Mouse (Mus musculus): ENCODE data around the gene D5Ertd579e. TPM values are rescaled to one million over a fixed set of nuclear protein-coding genes. Genes with fewer than 3 reads are reported as not detected.

The D5Ertd579e gene
- polyA plus RNA-seq, 1 experiment from 2014 or later = 25.5 TPM

DNA sequence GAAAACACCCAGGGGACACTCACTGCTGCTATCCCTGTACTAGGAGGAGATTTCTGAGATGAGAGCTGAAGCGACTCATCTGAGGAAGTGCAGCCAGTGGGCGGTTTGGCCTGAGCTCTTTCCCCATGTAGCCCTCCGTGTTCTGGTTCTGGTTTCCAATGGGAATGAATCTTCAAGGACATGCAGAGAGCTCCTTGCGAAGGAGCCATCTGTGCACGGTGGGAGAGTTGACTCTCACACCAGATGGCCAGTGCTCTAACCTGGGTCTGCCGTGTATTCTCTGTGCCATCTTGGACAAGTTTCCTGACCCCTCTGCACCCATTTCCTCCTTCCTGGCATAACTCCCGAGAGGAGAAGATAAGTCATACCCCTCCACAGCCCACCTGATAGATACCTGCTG lies 32.0 kb upstream of the D5Ertd579e start:
- WGBS = 75% methylated on average over 7 of the region's 7 CpGs
- DNase-seq = no peak
- Histone ChIP-seq H3K4me1 (ENCODE audit: insufficient read depth) (no peaks in the 10 kb centered on the region), H3K4me2 (no peak overlapping the region), H3K9ac (no peak overlapping the region), H3K27ac (ENCODE audit: low read depth) (no peak overlapping the region), H3K4me3 (ENCODE audit: low read depth, low read length) (no peak overlapping the region), H3K27me3 (ENCODE audit: insufficient read depth, low read length) (peaks cover 11% of the 10 kb centered on the region; the same call in 1 of the 2 replicates), H3K9me3 (ENCODE audit: low read depth, low read length) (no peaks in the 10 kb centered on the region), H3K36me3 (ENCODE audit: insufficient read depth) (no peaks in the 10 kb centered on the region)
- no peak for TF ChIP-seq CTCF (IDR thresholded peaks at IDR 0.05; ENCODE audit: low read depth)
- ATAC-seq (ENCODE audit: insufficient read depth) = no peak

- H3K9me3 ChIP-seq (ENCODE audit: low read depth, low read length) = no peaks in the 10 kb centered on the region
These were observed 31.3 kb upstream of the D5Ertd579e start for GRCm38 (mm10) chr5:36727136-36727535.

GRCm38 (mm10) chr5:36726387-36726801 lies 30.6 kb upstream of the D5Ertd579e start:
- no peaks in the 10 kb centered on the region for H3K9me3 ChIP-seq (ENCODE audit: low read depth, low read length)
- no peak for ATAC-seq (ENCODE audit: insufficient read depth)
- no peak for TF ChIP-seq CTCF (IDR thresholded peaks at IDR 0.05; ENCODE audit: low read depth)
- no peaks in the 10 kb centered on the region for H3K4me1 ChIP-seq (ENCODE audit: insufficient read depth)
- no peak for DNase-seq
- H3K4me2 ChIP-seq = no peak overlapping the region
- no peak overlapping the region for H3K27ac ChIP-seq (ENCODE audit: low read depth)
- WGBS = 48% methylated on average over 9 of the region's 9 CpGs
- H3K9ac ChIP-seq = no peak overlapping the region
- no peaks in the 10 kb centered on the region for H3K36me3 ChIP-seq (ENCODE audit: insufficient read depth)
- H3K27me3 ChIP-seq (ENCODE audit: insufficient read depth, low read length) = peaks cover 15% of the 10 kb centered on the region
- H3K4me3 ChIP-seq (ENCODE audit: low read depth, low read length) = no peak overlapping the region

More at GRCm38 (mm10) chr5:36727136-36727535, 31.3 kb upstream of the D5Ertd579e start:
- Histone ChIP-seq H3K9ac (no peak overlapping the region), H3K4me3 (ENCODE audit: low read depth, low read length) (no peak overlapping the region), H3K27me3 (ENCODE audit: insufficient read depth, low read length) (peaks cover 11% of the 10 kb centered on the region; the same call in 1 of the 2 replicates), H3K27ac (ENCODE audit: low read depth) (no peak overlapping the region), H3K4me1 (ENCODE audit: insufficient read depth) (no peaks in the 10 kb centered on the region), H3K36me3 (ENCODE audit: insufficient read depth) (no peaks in the 10 kb centered on the region), H3K4me2 (no peak overlapping the region)
- ATAC-seq (ENCODE audit: insufficient read depth) (no peak), DNase-seq (no peak)
- no peak for TF ChIP-seq CTCF (IDR thresholded peaks at IDR 0.05; ENCODE audit: low read depth)
- 54% methylated on average over 2 of the region's 2 CpGs for WGBS

DNA sequence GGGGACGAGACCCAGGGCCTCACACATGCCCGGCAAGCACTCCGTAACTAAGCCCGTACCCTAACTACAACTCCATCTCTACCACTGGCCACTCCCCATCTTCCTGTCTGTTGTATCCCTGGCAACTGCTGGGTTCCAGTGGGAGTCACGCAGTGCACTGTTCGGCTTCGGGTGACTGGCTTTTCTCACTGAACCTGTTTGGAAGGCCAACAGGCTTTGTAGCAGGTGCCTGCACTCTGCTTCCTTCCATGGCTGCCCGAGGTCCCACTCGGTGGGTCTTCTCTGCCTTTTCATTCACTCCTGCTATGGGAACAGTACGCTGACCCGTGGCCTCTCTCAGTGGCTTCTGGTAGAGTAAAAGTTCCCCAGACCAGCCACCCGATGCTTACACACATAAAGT lies 30.0 kb upstream of the D5Ertd579e start:
- H3K27ac ChIP-seq (ENCODE audit: low read depth) = no peak overlapping the region
- H3K9ac ChIP-seq = no peak overlapping the region
- H3K4me2 ChIP-seq = no peak overlapping the region
- 37% methylated on average over 12 of the region's 12 CpGs for WGBS
- H3K4me3 ChIP-seq (ENCODE audit: low read depth, low read length) = no peak overlapping the region
- no peak for ATAC-seq (ENCODE audit: insufficient read depth)
- H3K9me3 ChIP-seq (ENCODE audit: low read depth, low read length) = no peaks in the 10 kb centered on the region
- DNase-seq = no peak
- TF ChIP-seq CTCF (IDR thresholded peaks at IDR 0.05; ENCODE audit: low read depth) = no peak
- no peaks in the 10 kb centered on the region for H3K4me1 ChIP-seq (ENCODE audit: insufficient read depth)
- peaks cover 15% of the 10 kb centered on the region for H3K27me3 ChIP-seq (ENCODE audit: insufficient read depth, low read length)
- no peaks in the 10 kb centered on the region for H3K36me3 ChIP-seq (ENCODE audit: insufficient read depth)

DNA sequence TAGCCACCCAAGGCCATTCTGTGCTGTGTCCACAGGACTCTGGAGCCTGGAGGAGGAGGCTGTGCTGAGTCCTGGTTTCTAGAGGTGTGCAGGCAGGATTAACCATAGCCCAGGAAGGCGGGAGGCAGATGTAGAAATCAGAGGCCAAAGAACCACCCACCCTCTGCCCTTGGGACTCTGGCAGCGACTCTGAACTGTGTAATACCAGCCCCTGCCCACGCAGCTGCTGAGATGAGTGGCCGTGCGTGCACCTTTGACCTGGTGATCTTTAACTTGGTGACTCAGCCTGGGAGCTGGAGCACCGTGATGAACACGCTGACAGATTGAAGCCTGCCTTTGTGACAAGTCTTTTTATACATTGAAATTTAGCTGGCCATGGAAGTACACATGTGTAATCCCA lies 28.4 kb upstream of the D5Ertd579e start:
- no peak overlapping the region for H3K4me3 ChIP-seq (ENCODE audit: low read depth, low read length)
- H3K27me3 ChIP-seq (ENCODE audit: insufficient read depth, low read length) = peaks cover 21% of the 10 kb centered on the region
- no peak overlapping the region for H3K9ac ChIP-seq
- ATAC-seq (ENCODE audit: insufficient read depth) = no peak
- 51% methylated on average over 7 of the region's 7 CpGs for WGBS
- no peak for DNase-seq
- H3K36me3 ChIP-seq (ENCODE audit: insufficient read depth) = no peaks in the 10 kb centered on the region
- no peaks in the 10 kb centered on the region for H3K9me3 ChIP-seq (ENCODE audit: low read depth, low read length)
- no peak overlapping the region for H3K4me2 ChIP-seq
- no peaks in the 10 kb centered on the region for H3K4me1 ChIP-seq (ENCODE audit: insufficient read depth)
- H3K27ac ChIP-seq (ENCODE audit: low read depth) = no peak overlapping the region
- TF ChIP-seq CTCF (IDR thresholded peaks at IDR 0.05; ENCODE audit: low read depth) = no peak

DNA sequence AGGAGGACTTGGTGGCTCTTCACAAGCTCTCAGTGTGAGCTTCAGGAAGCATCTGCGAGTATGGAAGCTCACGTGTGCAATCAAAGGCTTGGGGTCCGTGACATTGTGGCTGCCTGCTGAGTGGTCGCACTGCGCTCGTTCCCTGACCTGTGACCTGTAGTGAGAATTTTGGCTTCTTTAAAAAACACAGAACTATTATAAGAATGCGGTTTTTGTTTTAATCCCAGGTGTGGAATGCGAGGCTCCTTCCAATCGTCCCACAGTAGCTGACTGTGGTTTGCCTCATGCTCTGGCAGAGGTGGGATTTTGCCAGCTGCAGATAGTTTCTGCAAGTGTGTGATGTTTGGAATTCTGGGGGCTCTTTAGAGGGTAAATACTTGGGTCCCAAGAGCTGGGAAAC lies 27.5 kb upstream of the D5Ertd579e start:
- Histone ChIP-seq H3K4me2 (no peak overlapping the region), H3K36me3 (ENCODE audit: insufficient read depth) (no peaks in the 10 kb centered on the region), H3K4me1 (ENCODE audit: insufficient read depth) (no peaks in the 10 kb centered on the region), H3K4me3 (ENCODE audit: low read depth, low read length) (no peak overlapping the region), H3K27me3 (ENCODE audit: insufficient read depth, low read length) (peaks cover 27% of the 10 kb centered on the region), H3K9me3 (ENCODE audit: low read depth, low read length) (no peaks in the 10 kb centered on the region), H3K27ac (ENCODE audit: low read depth) (no peak overlapping the region), H3K9ac (no peak overlapping the region)
- WGBS = 69% methylated on average over 9 of the region's 9 CpGs
- no peak for ATAC-seq (ENCODE audit: insufficient read depth)
- no peak for TF ChIP-seq CTCF (IDR thresholded peaks at IDR 0.05; ENCODE audit: low read depth)
- DNase-seq = no peak

DNA sequence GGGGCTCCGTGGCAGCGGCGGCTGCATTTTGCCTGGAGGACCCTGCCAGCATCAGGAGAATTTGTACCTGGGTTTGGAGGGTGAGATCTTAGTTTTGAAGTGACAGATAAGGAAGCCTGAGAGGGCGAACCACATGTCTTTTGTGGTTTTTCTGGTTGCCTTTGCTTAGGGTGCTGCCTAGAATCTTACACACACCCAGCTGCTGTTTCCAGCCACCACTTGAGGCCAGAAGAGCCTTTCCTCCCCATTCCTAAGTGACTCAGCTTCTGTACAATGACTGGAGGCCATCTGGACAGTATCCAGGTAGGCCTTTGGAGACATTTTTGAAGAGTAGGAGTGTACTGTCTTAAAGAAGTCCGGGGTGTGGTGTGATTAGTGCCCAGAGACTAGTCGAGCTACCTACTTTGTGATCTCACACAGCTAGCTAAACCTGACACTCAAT lies 26.6 kb upstream of the D5Ertd579e start:
- H3K4me2 ChIP-seq = no peak overlapping the region
- H3K36me3 ChIP-seq (ENCODE audit: insufficient read depth) = no peaks in the 10 kb centered on the region
- no peak overlapping the region for H3K27ac ChIP-seq (ENCODE audit: low read depth)
- DNase-seq (no peak), ATAC-seq (ENCODE audit: insufficient read depth) (no peak)
- H3K4me3 ChIP-seq (ENCODE audit: low read depth, low read length) = no peak overlapping the region
- H3K4me1 ChIP-seq (ENCODE audit: insufficient read depth) = no peaks in the 10 kb centered on the region
- H3K9me3 ChIP-seq (ENCODE audit: low read depth, low read length) = no peaks in the 10 kb centered on the region
- TF ChIP-seq CTCF (IDR thresholded peaks at IDR 0.05; ENCODE audit: low read depth) = no peak
- peaks cover 32% of the 10 kb centered on the region for H3K27me3 ChIP-seq (ENCODE audit: insufficient read depth, low read length)
- no peak overlapping the region for H3K9ac ChIP-seq
- 68% methylated on average over 6 of the region's 6 CpGs for WGBS
